Mouse (Mus musculus) MEL (cell line): Measurements from ENCODE around the gene Pxmp4. TPM values are rescaled to one million over a fixed set of nuclear protein-coding genes. Genes with fewer than 3 reads are reported as not detected.

Experiments
- DNase-seq: peaks from one replicate; pipeline ENCODE4 v3.0.0; 2011; ENCODE audit warnings: low read depth, low spot score
- H3K27ac ChIP-seq: 2 replicates; pipeline ENCODE4 v1.5.1; 2012; ENCODE audit warnings: low read depth, mild to moderate bottlenecking, control low read depth, low read length, moderate library complexity; ENCODE audit not compliant: control insufficient read depth
- H3K27me3 ChIP-seq, 2 experiments: fragments of 150-350 bp in 1 of 2; sonication (generic) in 1 of 2; 2 replicates each; pipeline ENCODE4 v1.6.1; 2012; ENCODE audit warnings: low read length in 2 of 2, mild to moderate bottlenecking in 2 of 2, improper control_type of control experiment in 1 of 2, moderate library complexity in 1 of 2; ENCODE audit not compliant: insufficient read depth in 2 of 2, control insufficient read depth in 1 of 2
- H3K36me3 ChIP-seq, 2 experiments: 2 replicates each; pipeline ENCODE4 v1.6.1; 2012 to 2014; ENCODE audit warnings: low read length in 2 of 2, improper control_type of control experiment in 1 of 2, inconsistent platforms in 1 of 2, mild to moderate bottlenecking in 1 of 2; ENCODE audit not compliant: insufficient read depth in 2 of 2, control insufficient read depth in 1 of 2
- H3K4me1 ChIP-seq, 2 experiments: fragments of 150-350 bp in 1 of 2; sonication (generic) in 1 of 2; 2 replicates each; pipeline ENCODE4 v1.6.1; 2012; ENCODE audit warnings: low read length in 2 of 2, improper control_type of control experiment in 1 of 2, mild to moderate bottlenecking in 1 of 2; ENCODE audit not compliant: insufficient read depth in 2 of 2, control insufficient read depth in 1 of 2
- H3K4me3 ChIP-seq, 2 experiments: fragments of 150-350 bp in 1 of 2; sonication (generic) in 1 of 2; 2 replicates each; pipeline ENCODE4 v1.5.1; 2012; ENCODE audit warnings: low read depth in 2 of 2, low read length in 2 of 2, mild to moderate bottlenecking in 2 of 2, moderate library complexity in 2 of 2, control low read depth in 1 of 2, improper control_type of control experiment in 1 of 2; ENCODE audit not compliant: control insufficient read depth in 1 of 2, insufficient read depth in 1 of 2
- H3K79me2 ChIP-seq: 2 replicates; pipeline ENCODE4 v1.6.1; 2012; ENCODE audit warnings: mild to moderate bottlenecking, low read length, moderate library complexity; ENCODE audit not compliant: control insufficient read depth, poor library complexity, insufficient read depth
- H3K9ac ChIP-seq: 2 replicates; pipeline ENCODE4 v1.6.1; 2012; ENCODE audit warnings: low read depth, mild to moderate bottlenecking, control low read depth, low read length, moderate library complexity; ENCODE audit not compliant: control insufficient read depth, poor library complexity, severe bottlenecking
- H3K9me3 ChIP-seq: fragments of 150-350 bp; sonication (generic); replicated peaks from 2 replicates; pipeline ENCODE4 v1.6.1; 2012; ENCODE audit warnings: mild to moderate bottlenecking, low read length, improper control_type of control experiment, moderate library complexity; ENCODE audit not compliant: insufficient read depth
- CTCF ChIP-seq, 3 experiments: IDR thresholded peaks in 2 of 3; conservative IDR thresholded peaks in 1 of 3; 2 replicates each; pipeline ENCODE4 v1.5.1; 2011 to 2012; ENCODE audit warnings: low read length in 3 of 3, low read depth in 2 of 3, mild to moderate bottlenecking in 2 of 3, improper control_type of control experiment in 1 of 3, inconsistent platforms in 1 of 3, mixed read lengths in 1 of 3, moderate library complexity in 1 of 3; ENCODE audit not compliant: control insufficient read depth in 1 of 3, insufficient read depth in 1 of 3, poor library complexity in 1 of 3, severe bottlenecking in 1 of 3
- E2F4 ChIP-seq: IDR thresholded peaks from 2 replicates; pipeline ENCODE4 v1.6.1; 2011; ENCODE audit warnings: low read depth, low read length, improper control_type of control experiment, borderline replicate concordance
- ELF1 ChIP-seq: IDR thresholded peaks from 2 replicates; pipeline ENCODE4 v1.6.1; 2014; ENCODE audit warnings: low read depth, mild to moderate bottlenecking, inconsistent platforms, low read length, improper control_type of control experiment, moderate library complexity
- HCFC1 ChIP-seq: IDR thresholded peaks from 2 replicates; pipeline ENCODE4 v1.6.1; 2012; ENCODE audit warnings: low read depth, mild to moderate bottlenecking, inconsistent platforms, low read length, improper control_type of control experiment, moderate library complexity
- JUND ChIP-seq: IDR thresholded peaks from 2 replicates; pipeline ENCODE4 v1.6.1; 2011; ENCODE audit warnings: low read depth, mild to moderate bottlenecking, improper control_type of control experiment, low read length
- MAX ChIP-seq: IDR thresholded peaks from 2 replicates; pipeline ENCODE4 v1.6.1; 2011; ENCODE audit warnings: low read length, improper control_type of control experiment
- MAZ ChIP-seq: IDR thresholded peaks from 2 replicates; pipeline ENCODE4 v1.6.1; 2012; ENCODE audit warnings: low read depth, mild to moderate bottlenecking, inconsistent platforms, low read length, improper control_type of control experiment
- MYC ChIP-seq: IDR thresholded peaks from 2 replicates; pipeline ENCODE4 v1.6.1; 2011; ENCODE audit warnings: low read depth, mild to moderate bottlenecking, low read length, improper control_type of control experiment, moderate library complexity
- NELFE ChIP-seq: IDR thresholded peaks from 2 replicates; pipeline ENCODE4 v1.6.1; 2011; ENCODE audit warnings: low read depth, low read length, improper control_type of control experiment
- RAD21 ChIP-seq: IDR thresholded peaks from 2 replicates; pipeline ENCODE4 v1.6.1; 2011; ENCODE audit warnings: mild to moderate bottlenecking, low read depth, low read length, improper control_type of control experiment
- RCOR1 ChIP-seq: IDR thresholded peaks from 2 replicates; pipeline ENCODE4 v1.6.1; 2012; ENCODE audit warnings: low read depth, mild to moderate bottlenecking, inconsistent platforms, low read length, improper control_type of control experiment
- SIN3A ChIP-seq: IDR thresholded peaks from 2 replicates; pipeline ENCODE4 v1.6.1; 2012; ENCODE audit warnings: low read length, improper control_type of control experiment, inconsistent platforms
- SMC3 ChIP-seq: IDR thresholded peaks from 2 replicates; pipeline ENCODE4 v1.6.1; 2011; ENCODE audit warnings: low read depth, low read length, improper control_type of control experiment
- TAL1 ChIP-seq: IDR thresholded peaks from 2 replicates; pipeline ENCODE4 v1.6.1; 2012; ENCODE audit warnings: mild to moderate bottlenecking, inconsistent platforms, low read length, moderate library complexity, mixed read lengths
- TBP ChIP-seq: IDR thresholded peaks from 2 replicates; pipeline ENCODE4 v1.8.0; 2011; ENCODE audit warnings: low read depth, low read length, improper control_type of control experiment
- UBTF ChIP-seq: IDR thresholded peaks from 2 replicates; pipeline ENCODE4 v1.6.1; 2012; ENCODE audit warnings: low read depth, mild to moderate bottlenecking, inconsistent platforms, low read length, improper control_type of control experiment, moderate library complexity, borderline replicate concordance; ENCODE audit not compliant: insufficient read depth
- USF1 ChIP-seq: IDR thresholded peaks from 2 replicates; pipeline ENCODE4 v1.6.1; 2014; ENCODE audit warnings: low read depth, mild to moderate bottlenecking, inconsistent platforms, low read length, improper control_type of control experiment, moderate library complexity
- USF2 ChIP-seq, 2 experiments: IDR thresholded peaks; 2 replicates each; pipeline ENCODE4 v1.6.1; 2011 to 2012; ENCODE audit warnings: improper control_type of control experiment in 2 of 2, low read length in 2 of 2, borderline replicate concordance in 1 of 2, inconsistent platforms in 1 of 2, low read depth in 1 of 2, mild to moderate bottlenecking in 1 of 2; ENCODE audit not compliant: insufficient read depth in 1 of 2
- ZC3H11A ChIP-seq: IDR thresholded peaks from 2 replicates; pipeline ENCODE4 v1.6.1; 2012; ENCODE audit warnings: low read depth, mild to moderate bottlenecking, inconsistent platforms, low read length, improper control_type of control experiment
- ZKSCAN1 ChIP-seq: IDR thresholded peaks from 2 replicates; pipeline ENCODE4 v1.6.1; 2012; ENCODE audit warnings: low read depth, mild to moderate bottlenecking, inconsistent platforms, low read length, improper control_type of control experiment, moderate library complexity
- ZMIZ1 ChIP-seq: IDR thresholded peaks from 2 replicates; pipeline ENCODE4 v1.6.1; 2012; ENCODE audit warnings: low read depth, mild to moderate bottlenecking, inconsistent platforms, low read length, improper control_type of control experiment, moderate library complexity
- polyA plus RNA-seq, 2 experiments: library from polyadenylated mRNA; stranded (reverse) in 1 of 2; unstranded in 1 of 2; fragments of >175 nt in 1 of 2; fragments of >200 nt in 1 of 2; gene quantifications; 2 replicates each; pipeline versions ENCODE4 v1.2.1 to v1.2.4; 2012; ENCODE audit warnings: low replicate concordance in 2 of 2, low read depth in 1 of 2; ENCODE audit not compliant: insufficient read length in 2 of 2, insufficient read depth in 1 of 2, missing spikeins in 1 of 2
- total RNA-seq: library from RNA; depleted of rRNA; stranded (reverse); fragments of 300-350 nt; gene quantifications from 2 replicates; pipeline ENCODE4 v1.2.3, GENCODE M21; 2012

The Pxmp4 gene
- total and polyA plus RNA-seq, 3 experiments: 5.9 to 12.2 TPM; not detected in 1

GRCm38 (mm10) chr2:154606965-154607364, 3.5 kb upstream of the Pxmp4 start:
- no peaks in the 10 kb centered on the region for H3K9me3 ChIP-seq
- H3K27me3 ChIP-seq: no peaks in the 10 kb centered on the region
- H3K79me2 ChIP-seq: peaks cover 1% of the 10 kb centered on the region; the same call in 1 of the 2 replicates
- TF ChIP-seq ZKSCAN1: no peak
- no peak for TF ChIP-seq MAX
- TF ChIP-seq TAL1: no peak
- no peak for TF ChIP-seq RCOR1
- no peak for TF ChIP-seq NELFE
- TF ChIP-seq MAZ: no peak
- TF ChIP-seq JUND: no peak
- TF ChIP-seq USF1: no peak
- no peak for TF ChIP-seq CTCF (IDR thresholded peaks at IDR 0.05 in 2 of 3, conservative IDR thresholded peaks at IDR 0.05 in 1 of 3; ENCODE audit: control insufficient read depth in 1 of 3, insufficient read depth in 1 of 3, low read depth in 2 of 3, low read length in 3 of 3, poor library complexity in 1 of 3, severe bottlenecking in 1 of 3)
- no peak for TF ChIP-seq TBP
- no peak for TF ChIP-seq MYC
- no peak for TF ChIP-seq SMC3
- TF ChIP-seq RAD21: no peak
- TF ChIP-seq UBTF: no peak
- no peak for TF ChIP-seq HCFC1
- TF ChIP-seq ZC3H11A: no peak
- TF ChIP-seq ELF1: no peak
- no peak for TF ChIP-seq USF2 (IDR thresholded peaks at IDR 0.05; ENCODE audit: borderline replicate concordance in 1 of 2, insufficient read depth in 1 of 2, low read depth in 1 of 2, low read length in 2 of 2)
- TF ChIP-seq, all 39 proteins: peak for 0
- Histone ChIP-seq H3K4me1 (peaks cover 16 to 20% of the 10 kb centered on the region in 2 experiments), H3K4me3 (no peak overlapping the region), H3K9ac (no peak overlapping the region), H3K27ac (no peak overlapping the region), H3K36me3 (peaks cover 0 to 25% of the 10 kb centered on the region in 2 experiments; a peak in 2 of 4 replicates)
- no peak for DNase-seq

- no peaks in the 10 kb centered on the region for H3K27me3 ChIP-seq
- no peaks in the 10 kb centered on the region for H3K9me3 ChIP-seq
- H3K4me1 ChIP-seq: peaks cover 4 to 10% of the 10 kb centered on the region in 2 experiments; a peak in 3 of 4 replicates
- peak overlapping the region; percentile 64 for H3K27ac ChIP-seq
- H3K4me3 ChIP-seq: peak overlapping the region; percentile 65 to 68
- TF ChIP-seq USF1 (no peak), NELFE (no peak), ZMIZ1 (no peak), SMC3 (no peak), E2F4 (no peak), SIN3A (no peak; the same call in 1 of the 2 replicates), HCFC1 (no peak)
- H3K36me3 ChIP-seq: peaks cover 0 to 8% of the 10 kb centered on the region in 2 experiments; a peak in 2 of 4 replicates
- DNase-seq: no peak
- H3K9ac ChIP-seq: peak overlapping the region; percentile 65
- peaks cover 1% of the 10 kb centered on the region; the same call in 1 of the 2 replicates for H3K79me2 ChIP-seq
These were observed 648 bp upstream of the Pxmp4 start for GRCm38 (mm10) chr2:154604156-154604555.
